Mouse (Mus musculus) lung, postnatal 0 days (tissue): ENCODE results near the gene Rtn2. TPM values are rescaled to one million over a fixed set of nuclear protein-coding genes. Genes with fewer than 3 reads are reported as not detected.

ENCODE experiments used
- ATAC-seq: fragments of 200-750 bp; cut with Nextera tagmentation; 2 replicates; pipeline ENCODE4 v1.8.0; 2017; ENCODE audit warnings: moderate library complexity
- DNase-seq: peaks from one replicate; pipeline ENCODE4 v3.0.0-alpha.2; 2016; ENCODE audit warnings: low spot score
- H3K27ac ChIP-seq: fragments of 300-500 bp; sonication (generic); 2 replicates; pipeline ENCODE4 v1.5.1; 2014; ENCODE audit warnings: antibody characterized with exemption, mild to moderate bottlenecking, low read length, mixed read lengths
- H3K27me3 ChIP-seq: fragments of 300-500 bp; sonication (generic); replicated peaks from 2 replicates; pipeline ENCODE4 v1.6.1; 2014; ENCODE audit warnings: low read length, mixed read lengths; ENCODE audit not compliant: insufficient read depth
- H3K36me3 ChIP-seq: fragments of 300-500 bp; sonication (generic); 2 replicates; pipeline ENCODE4 v1.6.1; 2014; ENCODE audit warnings: low read length, mixed read lengths; ENCODE audit not compliant: insufficient read depth
- H3K4me1 ChIP-seq: fragments of 300-500 bp; sonication (generic); 2 replicates; pipeline ENCODE4 v1.6.1; 2014; ENCODE audit warnings: antibody characterized with exemption, low read depth, low read length, mixed read lengths; ENCODE audit not compliant: insufficient read depth
- H3K4me2 ChIP-seq: fragments of 300-500 bp; sonication (generic); replicated peaks from 2 replicates; pipeline ENCODE4 v1.6.1; 2014; ENCODE audit warnings: low read depth, mild to moderate bottlenecking, low read length, moderate library complexity, mixed read lengths
- H3K4me3 ChIP-seq: fragments of 300-500 bp; sonication (generic); 2 replicates; pipeline ENCODE4 v1.5.1; 2014; ENCODE audit warnings: low read depth, low read length
- H3K9ac ChIP-seq: fragments of 300-500 bp; sonication (generic); replicated peaks from 2 replicates; pipeline ENCODE4 v1.6.1; 2014; ENCODE audit warnings: low read depth, mild to moderate bottlenecking
- H3K9me3 ChIP-seq: fragments of 300-500 bp; sonication (generic); 2 replicates; pipeline ENCODE4 v1.6.1; 2016; ENCODE audit warnings: low read length, mixed read lengths
- CTCF ChIP-seq: IDR thresholded peaks from 2 replicates; pipeline ENCODE4 v1.5.1; 2016; ENCODE audit warnings: antibody characterized with exemption, mild to moderate bottlenecking
- EP300 ChIP-seq: IDR thresholded peaks from 2 replicates; pipeline ENCODE4 v1.6.1; 2016; ENCODE audit warnings: antibody characterized with exemption, mild to moderate bottlenecking, control low read depth
- WGBS: fragments of 180-500 bp; shearing (Covaris S2); extraction: QIAGEN DNeasy Blood & Tissue Kit; methylation state at CpG from one replicate; pipeline ENCODE4 v1.1.7; 2014; 5-methylcytosine and 5-hydroxymethylcytosine counted together
- polyA plus RNA-seq: library from polyadenylated mRNA; unstranded; fragments of >200 nt; fragmentation: Nextera tagmentation; extraction: Ambion mirVana; gene quantifications from 2 replicates; pipeline ENCODE4 v1.2.1, GENCODE M21; 2015

The Rtn2 gene
- polyA plus RNA-seq, 1 experiment from 2014 or later: 26.6 TPM

DNA sequence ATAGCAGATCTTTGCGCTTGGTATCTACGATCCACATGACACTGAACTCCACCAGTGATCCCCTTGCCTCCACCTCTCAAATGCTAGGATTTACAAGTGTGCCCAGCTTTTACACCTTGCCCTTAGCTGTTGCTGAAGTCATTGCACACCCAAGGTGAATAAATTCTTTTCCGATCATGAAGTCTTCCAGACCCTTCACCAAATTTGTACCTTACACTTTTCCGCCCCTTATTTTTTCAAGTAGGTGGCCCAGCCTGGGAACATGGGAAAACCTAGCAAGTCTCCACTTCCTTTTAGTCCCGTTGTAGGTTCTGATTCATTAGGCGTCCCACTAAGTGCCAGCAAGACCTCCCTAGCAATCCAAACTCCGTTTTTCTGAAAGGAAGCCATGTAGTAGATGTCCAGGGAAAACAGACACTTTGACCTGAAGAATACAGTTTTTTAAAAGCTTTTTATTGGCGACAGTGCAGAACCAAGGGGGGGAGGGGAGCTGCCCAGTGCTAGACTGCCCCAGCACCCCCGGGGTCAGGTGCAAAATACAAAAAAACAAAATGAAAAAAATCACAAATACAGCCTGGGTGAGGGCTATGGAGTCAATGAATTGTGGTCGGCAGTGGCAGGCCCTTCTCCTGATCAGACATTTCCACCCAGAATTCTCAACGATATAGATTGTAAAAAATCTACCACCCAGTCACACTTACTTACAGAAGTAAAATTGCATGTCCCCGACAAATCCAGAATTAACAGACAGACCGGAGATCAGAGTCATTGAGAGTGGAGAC lies 20.0 kb downstream of the Rtn2 start:
- Histone ChIP-seq H3K9ac (no peak overlapping the region), H3K4me2 (no peak overlapping the region), H3K36me3 (no peaks in the 10 kb centered on the region), H3K27ac (no peak overlapping the region), H3K4me3 (no peak overlapping the region), H3K9me3 (no peaks in the 10 kb centered on the region), H3K4me1 (peaks cover 10% of the 10 kb centered on the region; the same call in 1 of the 2 replicates), H3K27me3 (peaks cover 52% of the 10 kb centered on the region)
- WGBS: 52% methylated on average over 13 of the region's 13 CpGs
- TF ChIP-seq EP300: no peak
- TF ChIP-seq CTCF: no peak
- DNase-seq (no peak), ATAC-seq (no peak)

DNA sequence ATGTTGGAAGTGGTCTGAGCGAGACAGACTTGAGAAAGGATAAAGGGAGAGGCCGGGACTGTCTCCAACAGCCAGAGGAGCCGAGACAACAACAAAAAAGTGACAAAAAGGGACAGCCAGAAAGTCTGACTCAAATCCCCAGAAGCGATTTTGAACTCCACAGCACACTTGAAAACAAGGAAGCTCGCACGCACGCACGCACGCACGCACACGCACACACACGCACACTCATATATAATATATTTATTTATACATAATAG lies 20.6 kb downstream of the Rtn2 start:
- no peak for DNase-seq

DNA sequence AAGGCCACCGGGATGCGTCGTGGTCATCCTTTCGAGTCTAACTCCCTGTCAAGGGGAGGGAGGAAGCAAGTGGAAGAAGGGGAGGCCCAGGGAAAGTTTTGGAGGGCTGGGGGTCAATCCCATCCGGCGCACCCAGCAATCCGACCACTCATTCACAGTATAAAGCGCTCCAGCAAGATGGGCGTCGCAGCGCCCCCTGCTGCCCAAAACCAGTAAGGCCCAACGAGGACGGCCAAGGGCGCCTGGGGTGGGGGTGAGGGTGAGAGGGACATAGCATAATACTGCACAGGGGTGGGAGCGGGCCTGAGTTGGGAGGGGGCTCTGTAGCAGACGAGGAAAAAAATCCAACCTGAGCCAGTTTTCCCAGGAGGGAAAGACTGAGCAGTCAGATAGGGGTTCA lies 21.3 kb downstream of the Rtn2 start:
- no peaks in the 10 kb centered on the region for H3K9me3 ChIP-seq
- peaks cover 10% of the 10 kb centered on the region; the same call in 1 of the 2 replicates for H3K4me1 ChIP-seq
- H3K27ac ChIP-seq: no peak overlapping the region
- 0 out of 2 replicates have a peak overlapping the region, but pooled peaks have one; percentile 56 for H3K4me2 ChIP-seq
- DNase-seq (peak; percentile 72), ATAC-seq (no peak)
- peak overlapping the region; percentile 31; the same call in 1 of the 2 replicates for H3K4me3 ChIP-seq
- 2% methylated on average over 15 of the region's 16 CpGs for WGBS
- H3K27me3 ChIP-seq: peaks cover 52% of the 10 kb centered on the region
- TF ChIP-seq EP300 (no peak), CTCF (peak; percentile 87)
- H3K36me3 ChIP-seq: no peaks in the 10 kb centered on the region
- H3K9ac ChIP-seq: no peak overlapping the region

More for the DNA sequence above, 20.6 kb downstream of the Rtn2 start:
- Histone ChIP-seq H3K36me3 (no peaks in the 10 kb centered on the region), H3K27me3 (peaks cover 52% of the 10 kb centered on the region), H3K4me1 (peaks cover 10% of the 10 kb centered on the region; the same call in 1 of the 2 replicates), H3K9ac (no peak overlapping the region), H3K4me2 (no peak overlapping the region), H3K27ac (no peak overlapping the region), H3K9me3 (no peaks in the 10 kb centered on the region), H3K4me3 (no peak overlapping the region)
- ATAC-seq: no peak
- WGBS: 80% methylated on average over 12 of the region's 12 CpGs
- no peak for TF ChIP-seq CTCF
- TF ChIP-seq EP300: no peak

DNA sequence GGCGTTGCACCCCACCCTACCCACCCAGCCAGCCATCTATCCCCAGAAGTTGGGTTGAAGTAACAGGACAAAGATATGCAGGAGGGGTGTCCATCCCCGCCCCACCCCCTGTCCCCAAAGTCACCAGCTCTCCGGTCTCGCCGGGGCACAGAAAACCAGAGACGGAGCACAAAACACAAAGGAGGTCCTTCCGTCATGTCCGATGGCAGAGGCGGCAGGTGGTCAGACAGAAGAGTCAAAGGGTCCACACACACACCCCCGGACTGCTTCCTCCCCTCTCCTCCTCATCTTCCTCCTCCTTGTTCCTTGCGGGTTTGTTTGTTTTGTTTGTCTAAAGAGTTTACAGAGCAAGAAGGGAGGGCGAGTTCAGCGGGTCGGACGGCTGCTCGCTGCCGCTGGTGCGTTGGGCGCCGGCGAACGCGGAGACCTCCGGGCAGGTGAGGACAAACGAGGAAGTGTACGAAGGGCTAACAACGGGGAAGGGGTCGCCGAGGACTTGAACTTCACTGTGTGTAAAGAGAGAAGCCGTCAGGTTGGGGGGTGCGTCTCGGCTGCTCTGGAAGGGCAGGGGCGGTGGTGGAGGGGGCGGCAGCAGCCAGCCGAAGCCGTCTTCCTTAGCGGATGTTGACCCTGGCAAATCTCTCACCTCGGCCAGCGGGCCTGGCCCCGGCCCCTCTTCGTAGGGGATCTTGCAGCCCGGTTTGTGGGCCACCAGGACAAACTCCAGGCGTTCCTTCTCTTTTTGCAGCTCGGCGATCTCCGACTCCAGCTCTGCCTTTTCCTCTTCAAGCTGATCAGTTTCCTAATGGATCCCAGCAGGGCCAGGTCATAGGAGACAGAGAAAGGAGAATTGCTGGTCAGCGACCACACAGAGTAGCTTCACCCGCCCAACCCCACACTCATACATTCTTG lies 22.3 kb downstream of the Rtn2 start:
- DNase-seq: peak; percentile 5
- peak overlapping the region; percentile 56 for H3K4me2 ChIP-seq
- H3K9me3 ChIP-seq: no peaks in the 10 kb centered on the region
- H3K9ac ChIP-seq: no peak overlapping the region
- H3K4me3 ChIP-seq: peak overlapping the region; percentile 31
- no peaks in the 10 kb centered on the region for H3K36me3 ChIP-seq
- peaks cover 52% of the 10 kb centered on the region for H3K27me3 ChIP-seq
- peaks cover 10% of the 10 kb centered on the region; the same call in 1 of the 2 replicates for H3K4me1 ChIP-seq
- WGBS: 3% methylated on average over 38 of the region's 48 CpGs
- H3K27ac ChIP-seq: no peak overlapping the region
- TF ChIP-seq EP300: no peak
- no peak for TF ChIP-seq CTCF
- ATAC-seq: no peak

DNA sequence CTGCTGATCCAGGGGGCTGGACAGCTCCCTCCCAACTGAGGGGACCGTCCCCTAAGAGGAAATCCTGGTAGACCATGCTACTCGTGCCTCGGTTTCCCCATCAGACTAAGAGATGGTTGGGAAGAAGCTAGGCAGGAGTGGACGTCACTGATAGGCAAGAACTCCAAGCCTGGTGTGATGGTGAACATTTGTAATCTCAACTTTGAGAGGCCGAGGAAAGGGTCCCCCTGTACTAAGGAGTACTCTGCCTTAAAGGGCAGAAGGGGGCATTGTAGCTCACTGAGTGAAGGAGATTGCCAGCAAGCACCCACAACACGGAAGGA lies 22.9 kb downstream of the Rtn2 start:
- H3K36me3 ChIP-seq: no peaks in the 10 kb centered on the region
- H3K9me3 ChIP-seq: no peaks in the 10 kb centered on the region
- no peak overlapping the region for H3K4me2 ChIP-seq
- no peak for DNase-seq
- H3K27me3 ChIP-seq: peaks cover 52% of the 10 kb centered on the region
- 0 out of 2 replicates have a peak overlapping the region, but pooled peaks have one; percentile 31 for H3K4me3 ChIP-seq
- H3K27ac ChIP-seq: no peak overlapping the region
- 3% methylated on average over 6 of the region's 6 CpGs for WGBS
- no peak for ATAC-seq
- H3K9ac ChIP-seq: no peak overlapping the region
- TF ChIP-seq CTCF: no peak
- TF ChIP-seq EP300: no peak
- peaks cover 11% of the 10 kb centered on the region for H3K4me1 ChIP-seq
